17 mouse cellular contexts compared by ENCODE assay signal in genomic region chr14:59820115-59820419, GRCm38 (mm10).
DNase-seq lines count a peak whose midpoint lies in the region; ATAC-seq and TF ChIP-seq lines count a peak whose summit lies in the region.
"Had no signal": no experiment of that assay in that cellular context is flagged by ENCODE, and none has a peak within 500 bp of the region (broad histone marks: within the 10 kb centered on the region; RNA-seq: fewer than 3 reads in every experiment).

No protein-coding gene starts in this region.

- WGBS in hindbrain, embryonic 13.5 days = 53% methylated on average over 3 of the region's 3 CpGs
- WGBS in hindbrain, embryonic 11.5 days = 61% methylated on average over 3 of the region's 3 CpGs
- WGBS in midbrain, embryonic 14.5 days = 37% methylated on average over 3 of the region's 3 CpGs
- WGBS in midbrain, embryonic 11.5 days = 62% methylated on average over 3 of the region's 3 CpGs
- WGBS in midbrain, embryonic 16.5 days = 44% methylated on average over 3 of the region's 3 CpGs
- WGBS in liver, postnatal 0 days (ENCODE audit: insufficient replicate concordance) = 65% methylated on average over 3 of the region's 3 CpGs

- ATAC-seq in hindbrain, embryonic 13.5 days (ENCODE audit: low FRiP score) = 0 out of 2 replicates have a peak, but pooled peaks have one; percentile 24
- ATAC-seq in hindbrain, embryonic 11.5 days (ENCODE audit: low FRiP score) = no peak
- ATAC-seq in midbrain, embryonic 14.5 days (ENCODE audit: low FRiP score, low TSS enrichment) = no peak; the same call in 1 of the 2 replicates
- no peak for ATAC-seq in midbrain, embryonic 11.5 days (ENCODE audit: low FRiP score)
- no peak; the same call in 1 of the 2 replicates for ATAC-seq in midbrain, embryonic 16.5 days
- ATAC-seq in liver, postnatal 0 days = no peak

- TF ChIP-seq EP300 in liver, postnatal 0 days (IDR thresholded peaks at IDR 0.05; ENCODE audit: low read depth) = no peak

- no peak for TF ChIP-seq POLR2A in myocyte (IDR thresholded peaks at IDR 0.05; ENCODE audit: insufficient read length, low read depth)

- H3K27ac ChIP-seq in hindbrain, embryonic 13.5 days = peak overlapping the region; percentile 53
- H3K27ac ChIP-seq in hindbrain, embryonic 11.5 days (ENCODE audit: low read depth, low read length) = no peak overlapping the region
- peak overlapping the region; percentile 49 for H3K27ac ChIP-seq in midbrain, embryonic 14.5 days (replicated peaks; ENCODE audit: low read depth, low read length)
- H3K27ac ChIP-seq in midbrain, embryonic 11.5 days (ENCODE audit: low read depth, low read length) = no peak overlapping the region
- H3K27ac ChIP-seq in midbrain, embryonic 16.5 days (ENCODE audit: low read length) = peak overlapping the region; percentile 61
- H3K27ac ChIP-seq in liver, postnatal 0 days (ENCODE audit: low read depth) = no peak overlapping the region
- H3K27ac ChIP-seq: embryonic facial prominence, embryonic 10.5 days; forebrain, embryonic 15.5 days; heart, embryonic 10.5 days; heart, embryonic 15.5 days had no signal

- H3K27me3 ChIP-seq in hindbrain, embryonic 13.5 days = no peaks in the 10 kb centered on the region
- H3K27me3 ChIP-seq in hindbrain, embryonic 11.5 days (ENCODE audit: control insufficient read depth, insufficient read depth, low read length) = no peaks in the 10 kb centered on the region
- H3K27me3 ChIP-seq in midbrain, embryonic 14.5 days (ENCODE audit: control insufficient read depth, insufficient read depth, low read length) = no peaks in the 10 kb centered on the region
- H3K27me3 ChIP-seq in midbrain, embryonic 11.5 days (ENCODE audit: control insufficient read depth, insufficient read depth, low read length) = no peaks in the 10 kb centered on the region
- no peaks in the 10 kb centered on the region for H3K27me3 ChIP-seq in midbrain, embryonic 16.5 days (ENCODE audit: control insufficient read depth, insufficient read depth, low read depth, low read length)
- peaks cover 10% of the 10 kb centered on the region for H3K27me3 ChIP-seq in myocyte (ENCODE audit: control insufficient read depth, insufficient read depth, insufficient read length)
- no peaks in the 10 kb centered on the region for H3K27me3 ChIP-seq in liver, postnatal 0 days (ENCODE audit: insufficient read depth, low read length)
- H3K27me3 ChIP-seq: heart, embryonic 15.5 days had no signal

- H3K4me2 ChIP-seq in hindbrain, embryonic 13.5 days = no peak overlapping the region
- no peak overlapping the region for H3K4me2 ChIP-seq in hindbrain, embryonic 11.5 days (replicated peaks; ENCODE audit: low read depth, low read length)
- H3K4me2 ChIP-seq in midbrain, embryonic 14.5 days (ENCODE audit: low read length) = no peak overlapping the region
- H3K4me2 ChIP-seq in midbrain, embryonic 11.5 days = no peak overlapping the region
- H3K4me2 ChIP-seq in midbrain, embryonic 16.5 days (ENCODE audit: low read length) = no peak overlapping the region
- peak overlapping the region; percentile 18 for H3K4me2 ChIP-seq in myocyte (ENCODE audit: low read depth)
- H3K4me2 ChIP-seq in liver, postnatal 0 days (ENCODE audit: low read depth, low read length) = no peak overlapping the region
- H3K4me2 ChIP-seq: forebrain, embryonic 15.5 days; heart, embryonic 15.5 days had no signal

- TF ChIP-seq CTCF in liver, postnatal 0 days (IDR thresholded peaks at IDR 0.05; ENCODE audit: low read depth) = no peak

- no peak overlapping the region for H3ac ChIP-seq in myocyte (ENCODE audit: control insufficient read depth, insufficient read length)

- no peaks in the 10 kb centered on the region for H3K9me3 ChIP-seq in hindbrain, embryonic 13.5 days
- no peaks in the 10 kb centered on the region for H3K9me3 ChIP-seq in hindbrain, embryonic 11.5 days (ENCODE audit: control insufficient read depth, low read length)
- H3K9me3 ChIP-seq in midbrain, embryonic 14.5 days (ENCODE audit: control insufficient read depth, low read length) = 0 out of 2 replicates have a peak, but pooled peaks cover 5% of the 10 kb centered on the region
- H3K9me3 ChIP-seq in midbrain, embryonic 11.5 days (ENCODE audit: control insufficient read depth, low read length) = no peaks in the 10 kb centered on the region
- H3K9me3 ChIP-seq in midbrain, embryonic 16.5 days (replicated peaks; ENCODE audit: control insufficient read depth, low read length, poor library complexity, severe bottlenecking) = peaks cover 3% of the 10 kb centered on the region; the same call in 1 of the 2 replicates
- H3K9me3 ChIP-seq in liver, postnatal 0 days (ENCODE audit: low read length) = no peaks in the 10 kb centered on the region
- H3K9me3 ChIP-seq: forebrain, embryonic 15.5 days; heart, embryonic 10.5 days; heart, embryonic 15.5 days had no signal

- no peak for DNase-seq in hindbrain, embryonic 11.5 days (ENCODE audit: low spot score)
- DNase-seq in midbrain, embryonic 14.5 days = no peak
- DNase-seq in midbrain, embryonic 11.5 days (ENCODE audit: low spot score, missing footprints) = no peak
- DNase-seq in liver, postnatal 0 days = no peak
- DNase-seq: adrenal gland, adult 8-10 months; adrenal gland, postnatal 36 days; cerebellum, adult 2 months; gastrocnemius, postnatal 36 days; heart, adult 18-20 months; heart, postnatal 14 days had no signal

- peaks cover 17% of the 10 kb centered on the region for H3K4me1 ChIP-seq in hindbrain, embryonic 13.5 days (replicated peaks)
- H3K4me1 ChIP-seq in hindbrain, embryonic 11.5 days (replicated peaks; ENCODE audit: control insufficient read depth, insufficient read depth, low read length) = no peaks in the 10 kb centered on the region
- H3K4me1 ChIP-seq in midbrain, embryonic 14.5 days (ENCODE audit: control insufficient read depth, insufficient read depth, low read length) = peaks cover 8% of the 10 kb centered on the region
- no peaks in the 10 kb centered on the region for H3K4me1 ChIP-seq in midbrain, embryonic 11.5 days (ENCODE audit: control insufficient read depth, insufficient read depth, low read length)
- H3K4me1 ChIP-seq in midbrain, embryonic 16.5 days (ENCODE audit: control insufficient read depth, insufficient read depth, low read length) = peaks cover 9% of the 10 kb centered on the region
- no peaks in the 10 kb centered on the region for H3K4me1 ChIP-seq in liver, postnatal 0 days (ENCODE audit: insufficient read depth)

- no peak overlapping the region for H3K9ac ChIP-seq in hindbrain, embryonic 13.5 days
- no peak overlapping the region for H3K9ac ChIP-seq in hindbrain, embryonic 11.5 days (ENCODE audit: low read depth, low read length)
- H3K9ac ChIP-seq in midbrain, embryonic 14.5 days (replicated peaks; ENCODE audit: low read length) = no peak overlapping the region
- no peak overlapping the region for H3K9ac ChIP-seq in midbrain, embryonic 11.5 days (ENCODE audit: low read length)
- H3K9ac ChIP-seq in midbrain, embryonic 16.5 days (ENCODE audit: low read depth, low read length) = 0 out of 2 replicates have a peak overlapping the region, but pooled peaks have one; percentile 34
- no peak overlapping the region for H3K9ac ChIP-seq in liver, postnatal 0 days (replicated peaks)
- H3K9ac ChIP-seq: forebrain, embryonic 15.5 days; heart, embryonic 15.5 days had no signal

- H3K36me3 ChIP-seq in hindbrain, embryonic 13.5 days = no peaks in the 10 kb centered on the region
- H3K36me3 ChIP-seq in hindbrain, embryonic 11.5 days (ENCODE audit: control insufficient read depth, insufficient read depth, low read length) = no peaks in the 10 kb centered on the region
- no peaks in the 10 kb centered on the region for H3K36me3 ChIP-seq in midbrain, embryonic 14.5 days (ENCODE audit: control insufficient read depth, insufficient read depth, low read length)
- no peaks in the 10 kb centered on the region for H3K36me3 ChIP-seq in midbrain, embryonic 11.5 days (ENCODE audit: control insufficient read depth, insufficient read depth, low read length)
- H3K36me3 ChIP-seq in midbrain, embryonic 16.5 days (ENCODE audit: control insufficient read depth, insufficient read depth, low read length) = no peaks in the 10 kb centered on the region
- H3K36me3 ChIP-seq in myocyte (ENCODE audit: control insufficient read depth, insufficient read depth) = no peaks in the 10 kb centered on the region
- H3K36me3 ChIP-seq in liver, postnatal 0 days (replicated peaks; ENCODE audit: insufficient read depth, low read length) = no peaks in the 10 kb centered on the region
- H3K36me3 ChIP-seq: embryonic facial prominence, embryonic 10.5 days; forebrain, embryonic 15.5 days; heart, embryonic 10.5 days; heart, embryonic 15.5 days had no signal

- H3K79me2 ChIP-seq in myocyte (ENCODE audit: control insufficient read depth, insufficient read depth) = no peaks in the 10 kb centered on the region

- H3K4me3 ChIP-seq in hindbrain, embryonic 13.5 days = no peak overlapping the region
- H3K4me3 ChIP-seq in hindbrain, embryonic 11.5 days (ENCODE audit: low read depth, low read length) = no peak overlapping the region
- H3K4me3 ChIP-seq in midbrain, embryonic 14.5 days (replicated peaks; ENCODE audit: low read depth, low read length) = no peak overlapping the region
- no peak overlapping the region for H3K4me3 ChIP-seq in midbrain, embryonic 11.5 days (ENCODE audit: low read depth, low read length)
- H3K4me3 ChIP-seq in midbrain, embryonic 16.5 days (ENCODE audit: low read depth, low read length) = no peak overlapping the region
- H3K4me3 ChIP-seq in myocyte = no peak overlapping the region
- H3K4me3 ChIP-seq in liver, postnatal 0 days (ENCODE audit: low read depth, low read length) = no peak overlapping the region
- H3K4me3 ChIP-seq: embryonic facial prominence, embryonic 10.5 days; forebrain, embryonic 15.5 days; heart, embryonic 10.5 days; heart, embryonic 15.5 days had no signal

TF ChIP-seq in myocyte, 11 proteins besides CTCF, POLR2A, EP300 and RAD21:
- no peak for TF ChIP-seq MYOD1 (IDR thresholded peaks at IDR 0.05; ENCODE audit: control insufficient read depth in 1 of 3, insufficient read length in 2 of 3, low read depth in 2 of 3)
TF ChIP-seq in myocyte: peak in this region for 0.

Comparison
In these comparisons a context has a peak if more than half of its experiments do, and no peak if none do; other contexts are left out.
1. H3K27ac ChIP-seq: peak in hindbrain, embryonic 13.5 days (single experiment), midbrain, embryonic 14.5 days (single experiment) and midbrain, embryonic 16.5 days (single experiment); none in hindbrain, embryonic 11.5 days (single experiment), midbrain, embryonic 11.5 days (single experiment) and liver, postnatal 0 days (single experiment).